Mouse (Mus musculus): Measurements from ENCODE around the gene Itpk1.

The Itpk1 gene

GRCm38 (mm10) chr12:102704457-102705198 is at the start of gene Itpk1:
Itpk1 (minus strand) TSS chr12:102704930.
- CTCF ChIA-PET = no interaction called here

GRCm38 (mm10) chr12:102748256-102748655 is 43.5 kb upstream of the Itpk1 start:
- CTCF ChIA-PET = interaction anchor here (0.7 kb wide), 1 partner anchor 11 kb away, joined by 5 read pairs; no protein-coding TSS in a partner anchor

- CTCF ChIA-PET = interaction anchor here (0.8 kb wide), 1 partner anchor 17 kb away, joined by 3 read pairs; no protein-coding TSS in a partner anchor
Measured at GRCm38 (mm10) chr12:102744839-102745238, 40.1 kb upstream of the Itpk1 start.

DNA sequence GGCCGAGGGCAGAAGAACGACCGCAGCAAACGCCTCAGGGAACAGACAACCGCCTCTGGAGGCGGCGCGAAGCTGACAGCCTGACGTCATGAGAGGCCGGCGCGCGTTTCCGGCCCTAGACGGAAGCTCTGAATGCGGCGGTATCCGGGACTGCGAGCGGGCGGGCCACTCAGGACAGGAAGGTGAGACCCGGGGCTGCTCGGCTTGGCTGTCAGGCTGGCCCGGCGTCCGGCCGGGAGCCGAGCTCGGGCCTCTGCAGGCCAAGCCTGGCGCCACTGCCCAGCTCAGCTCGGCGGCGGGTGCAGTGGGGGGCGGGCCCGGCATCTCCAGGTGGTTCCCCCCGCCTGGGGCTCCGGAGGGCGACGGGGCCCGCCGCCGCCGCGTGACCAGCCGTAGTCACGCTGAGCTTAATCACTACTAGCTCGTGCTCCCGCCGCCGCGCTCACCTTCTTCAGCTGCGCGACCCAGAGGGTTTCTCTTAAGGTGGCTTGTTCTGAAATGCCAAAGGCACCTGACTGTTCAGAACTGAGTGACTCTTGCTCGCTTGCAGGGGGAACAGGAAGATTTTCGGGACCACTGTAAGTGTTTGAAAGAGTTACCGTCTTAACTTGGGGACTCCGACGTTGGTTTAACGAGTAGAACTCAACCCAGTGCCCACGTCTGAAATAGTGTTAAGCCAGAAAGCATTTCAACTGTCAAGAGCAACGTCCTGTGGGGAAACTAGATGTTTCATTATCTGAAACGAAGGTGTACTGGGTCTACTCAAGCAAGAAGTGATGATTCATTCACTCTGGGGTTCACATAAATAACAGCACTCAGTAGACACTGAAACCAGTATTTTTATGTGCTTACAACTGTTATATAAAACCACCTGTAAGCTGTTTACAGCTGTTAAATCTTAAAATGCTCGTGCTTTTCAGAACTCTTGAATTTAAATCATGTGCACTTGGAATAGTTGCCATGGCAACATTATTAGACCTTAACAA is 39.2 kb upstream of the Itpk1 start, which contains the start of the genes Moap1 and Tmem251:
Gene Moap1, minus strand, starts transcription at position 73 of the 986 bp plus-strand sequence.
Gene Tmem251, plus strand, starts transcription at position 174 of the 986 bp plus-strand sequence.
- CTCF ChIA-PET = interaction anchor here (0.8 kb wide), 1 partner anchor 17 kb away, joined by 3 read pairs; no protein-coding TSS in a partner anchor

DNA sequence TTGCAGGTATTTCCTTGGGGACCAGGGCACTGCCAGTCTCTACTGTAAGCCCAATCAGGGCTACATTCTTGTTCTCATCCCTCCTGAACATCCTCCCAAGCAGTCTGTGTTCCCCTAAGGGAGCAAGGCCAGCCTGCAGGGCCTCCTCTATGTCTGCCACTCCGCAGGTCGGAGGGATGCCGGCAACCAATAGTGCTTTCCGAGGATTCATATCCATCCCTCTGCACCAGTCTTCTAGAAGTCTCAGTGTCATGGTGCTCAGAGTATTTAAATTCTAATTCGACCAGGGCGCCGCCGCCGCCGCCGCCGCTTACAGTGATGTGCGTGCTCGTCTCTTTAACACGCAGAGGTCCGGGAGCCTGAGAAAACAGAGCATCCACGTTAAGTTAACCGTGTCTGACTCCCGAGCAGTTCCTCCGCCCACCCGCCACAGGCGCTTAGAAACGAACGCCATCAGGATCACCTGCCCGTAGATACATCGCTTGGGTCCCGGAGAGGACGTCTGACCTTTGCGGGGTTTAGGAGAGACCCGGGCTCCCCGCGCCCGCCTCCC is 38.4 kb upstream of the Itpk1 start:
- CTCF ChIA-PET = no interaction called here

DNA sequence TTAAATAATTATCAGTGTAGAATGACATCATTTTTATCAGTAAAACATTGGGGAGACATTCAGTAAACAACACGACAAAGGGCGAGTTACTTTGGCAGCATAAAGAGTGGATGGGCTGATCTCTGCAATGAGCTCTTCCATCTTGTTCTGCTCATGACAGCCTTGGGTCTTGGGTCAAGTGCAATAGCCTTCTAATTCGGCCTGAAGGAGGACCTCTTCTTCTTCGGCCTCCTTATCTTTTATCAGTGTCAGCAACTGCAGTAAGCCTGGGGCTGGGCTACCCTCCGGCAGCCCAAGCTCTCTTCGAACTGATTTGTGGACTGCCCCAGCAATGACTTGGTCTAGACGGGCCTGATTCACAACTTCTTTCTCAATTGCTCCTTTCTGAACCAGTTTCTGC is 37.3 kb upstream of the Itpk1 start:
- CTCF ChIA-PET = interaction anchor here (0.5 kb wide), 1 partner anchor 123 kb away, joined by 4 read pairs; no protein-coding TSS in a partner anchor

GRCm38 (mm10) chr12:102740285-102740684 is 35.6 kb upstream of the Itpk1 start:
- CTCF ChIA-PET = interaction anchor here (0.6 to 1.1 kb wide), 6 partner anchors 10 to 758 kb away, joined by 3 to 14 read pairs (median 4); no protein-coding TSS in a partner anchor

GRCm38 (mm10) chr12:102739096-102739495 is 34.4 kb upstream of the Itpk1 start:
- CTCF ChIA-PET = interaction anchor here (0.6 to 0.7 kb wide), 2 partner anchors 48 to 291 kb away, joined by 3 to 9 read pairs; no protein-coding TSS in a partner anchor

DNA sequence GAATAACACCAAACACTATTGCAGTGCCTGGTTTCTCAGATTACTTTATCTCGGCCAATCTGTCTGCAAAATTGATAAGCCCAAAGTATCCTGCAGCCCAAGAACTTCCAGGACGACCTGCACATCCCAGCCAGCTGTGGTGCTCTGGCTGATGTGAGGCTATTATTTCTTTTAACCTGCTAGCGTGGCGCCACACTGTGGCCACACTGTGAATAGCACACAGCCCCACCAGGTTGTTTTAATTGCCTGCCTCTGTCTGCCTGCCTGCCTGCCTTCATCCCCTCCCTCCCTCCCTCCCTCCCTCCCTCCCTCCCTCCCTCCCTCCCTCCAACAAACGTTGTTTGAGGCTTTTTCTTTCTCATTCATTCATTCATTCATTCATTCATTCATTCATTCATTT is 28.7 kb upstream of the Itpk1 start:
- CTCF ChIA-PET = no interaction called here

DNA sequence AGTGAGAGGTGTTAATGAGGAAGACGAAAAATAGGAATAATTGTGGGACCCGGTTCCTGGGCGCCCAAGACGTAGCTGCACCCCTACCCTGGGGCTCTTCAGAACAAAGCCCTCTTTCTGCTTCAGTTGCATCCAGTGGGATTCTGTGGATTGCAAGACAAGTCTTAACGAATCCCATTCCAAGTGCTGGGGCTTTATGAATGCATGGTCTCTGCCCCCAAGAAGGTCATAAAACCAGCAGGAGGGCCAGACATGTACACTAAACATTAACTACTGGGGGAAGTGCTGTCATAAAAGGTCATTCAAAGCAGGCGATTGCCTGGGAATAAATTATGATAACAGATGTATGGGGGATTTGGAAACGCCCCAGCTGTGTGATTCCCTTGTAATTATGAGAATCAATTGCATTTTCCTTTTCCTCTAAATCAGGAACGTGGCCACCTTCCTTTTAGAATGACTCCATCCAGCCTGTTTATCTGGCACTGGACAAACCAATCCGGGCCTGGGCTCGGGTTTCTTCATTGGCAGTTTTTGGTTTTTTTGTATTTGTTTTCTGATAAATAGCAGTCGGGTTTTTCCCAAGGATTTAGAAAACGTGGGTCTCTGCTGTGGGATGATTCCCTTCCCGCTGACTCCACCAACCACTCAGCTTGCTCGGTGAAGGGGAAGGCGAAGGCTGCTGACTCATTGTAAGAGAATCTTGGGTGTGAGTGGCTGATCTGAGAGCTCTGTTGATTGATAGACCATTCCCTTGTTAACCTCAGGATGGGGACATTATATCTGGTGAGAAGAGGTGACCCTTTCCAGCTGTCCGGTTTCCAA is 26.3 kb upstream of the Itpk1 start:
- CTCF ChIA-PET = no interaction called here

GRCm38 (mm10) chr12:102729855-102730797 is 25.4 kb upstream of the Itpk1 start:
- CTCF ChIA-PET = no interaction called here

- CTCF ChIA-PET = no interaction called here
Measured at GRCm38 (mm10) chr12:102725761-102726175, 21.0 kb upstream of the Itpk1 start.

DNA sequence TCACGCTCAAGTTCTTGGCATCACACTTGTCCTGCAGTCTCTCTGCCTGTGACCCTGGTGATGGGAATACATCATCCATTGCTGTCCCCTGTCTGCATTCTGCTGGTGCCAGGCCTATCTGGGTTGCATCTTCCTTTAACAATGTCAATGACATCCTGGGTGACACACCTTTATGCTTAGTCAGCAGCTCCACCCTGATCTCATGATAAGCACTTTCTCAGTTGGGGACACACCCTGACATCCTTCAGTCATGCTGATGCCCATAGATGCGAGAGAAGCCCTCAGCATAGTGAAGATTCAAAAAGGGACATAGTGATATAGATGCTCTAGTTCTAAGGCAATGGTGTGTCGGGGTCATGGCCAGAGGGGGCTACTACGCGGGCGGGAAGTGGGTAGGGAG is 20.4 kb upstream of the Itpk1 start:
- CTCF ChIA-PET = no interaction called here

- CTCF ChIA-PET = no interaction called here
Measured at GRCm38 (mm10) chr12:102723861-102724260, 19.1 kb upstream of the Itpk1 start.

GRCm38 (mm10) chr12:102722966-102723365 is 18.2 kb upstream of the Itpk1 start:
- CTCF ChIA-PET = no interaction called here

GRCm38 (mm10) chr12:102722451-102722850 is 17.7 kb upstream of the Itpk1 start:
- CTCF ChIA-PET = no interaction called here

GRCm38 (mm10) chr12:102719552-102720315 is 15.0 kb upstream of the Itpk1 start:
- CTCF ChIA-PET = interaction anchor here (0.7 to 1.4 kb wide), 6 partner anchors 20 to 1530 kb away, joined by 3 to 4 read pairs (median 3); no protein-coding TSS in a partner anchor

- CTCF ChIA-PET = interaction anchor here (0.5 to 0.7 kb wide), 4 partner anchors 67 to 231 kb away, joined by 3 to 5 read pairs (median 4); no protein-coding TSS in a partner anchor
Measured at GRCm38 (mm10) chr12:102714654-102715395, 10.1 kb upstream of the Itpk1 start.
